Mouse (Mus musculus) liver, embryonic 16.5 days (tissue): ENCODE results near the gene Rnf40. TPM values are rescaled to one million over a fixed set of nuclear protein-coding genes. Genes with fewer than 3 reads are reported as not detected.

Experiments
- ATAC-seq: fragments of 200-750 bp; cut with Nextera tagmentation; 2 replicates; pipeline ENCODE4 v1.8.0; 2017; ENCODE audit warnings: low read depth, mild to moderate bottlenecking, moderate number of reproducible peaks, moderate library complexity
- H3K27ac ChIP-seq: fragments of 300-500 bp; sonication (generic); 2 replicates; pipeline ENCODE4 v1.5.1; 2014; ENCODE audit warnings: mild to moderate bottlenecking, low read length
- H3K27me3 ChIP-seq: fragments of 300-500 bp; sonication (generic); 2 replicates; pipeline ENCODE4 v1.6.1; 2014; ENCODE audit warnings: low read depth, low read length, mixed read lengths; ENCODE audit not compliant: control insufficient read depth, insufficient read depth
- H3K36me3 ChIP-seq: fragments of 300-500 bp; sonication (generic); 2 replicates; pipeline ENCODE4 v1.6.1; 2014; ENCODE audit warnings: mild to moderate bottlenecking; ENCODE audit not compliant: control insufficient read depth, insufficient read depth
- H3K4me1 ChIP-seq: fragments of 300-500 bp; sonication (generic); 2 replicates; pipeline ENCODE4 v1.6.1; 2014; ENCODE audit warnings: low read depth, low read length, mixed read lengths; ENCODE audit not compliant: control insufficient read depth
- H3K4me2 ChIP-seq: fragments of 300-500 bp; sonication (generic); 2 replicates; pipeline ENCODE4 v1.6.1; 2014; ENCODE audit warnings: low read depth, low read length, mixed read lengths
- H3K4me3 ChIP-seq: fragments of 300-500 bp; sonication (generic); 2 replicates; pipeline ENCODE4 v1.5.1; 2014; ENCODE audit warnings: low read depth, mild to moderate bottlenecking, low read length
- H3K9ac ChIP-seq: fragments of 300-500 bp; sonication (generic); 2 replicates; pipeline ENCODE4 v1.6.1; 2014; ENCODE audit warnings: low read depth, low read length
- H3K9me3 ChIP-seq: fragments of 300-500 bp; sonication (generic); replicated peaks from 2 replicates; pipeline ENCODE4 v1.6.1; 2016; ENCODE audit warnings: low read length; ENCODE audit not compliant: control insufficient read depth
- WGBS: fragments of 180-500 bp; shearing (Covaris S2); extraction: QIAGEN DNeasy Blood & Tissue Kit; methylation state at CpG from one replicate; pipeline ENCODE4 v1.1.7; 2014; ENCODE audit not compliant: insufficient replicate concordance; 5-methylcytosine and 5-hydroxymethylcytosine counted together
- polyA plus RNA-seq: library from polyadenylated mRNA; unstranded; fragments of >200 nt; fragmentation: Nextera tagmentation; extraction: Ambion mirVana; gene quantifications from 2 replicates; pipeline ENCODE4 v1.2.1, GENCODE M21; 2015

The Rnf40 gene
- polyA plus RNA-seq, result 17.5 and 18.0 TPM in 2 replicates

DNA sequence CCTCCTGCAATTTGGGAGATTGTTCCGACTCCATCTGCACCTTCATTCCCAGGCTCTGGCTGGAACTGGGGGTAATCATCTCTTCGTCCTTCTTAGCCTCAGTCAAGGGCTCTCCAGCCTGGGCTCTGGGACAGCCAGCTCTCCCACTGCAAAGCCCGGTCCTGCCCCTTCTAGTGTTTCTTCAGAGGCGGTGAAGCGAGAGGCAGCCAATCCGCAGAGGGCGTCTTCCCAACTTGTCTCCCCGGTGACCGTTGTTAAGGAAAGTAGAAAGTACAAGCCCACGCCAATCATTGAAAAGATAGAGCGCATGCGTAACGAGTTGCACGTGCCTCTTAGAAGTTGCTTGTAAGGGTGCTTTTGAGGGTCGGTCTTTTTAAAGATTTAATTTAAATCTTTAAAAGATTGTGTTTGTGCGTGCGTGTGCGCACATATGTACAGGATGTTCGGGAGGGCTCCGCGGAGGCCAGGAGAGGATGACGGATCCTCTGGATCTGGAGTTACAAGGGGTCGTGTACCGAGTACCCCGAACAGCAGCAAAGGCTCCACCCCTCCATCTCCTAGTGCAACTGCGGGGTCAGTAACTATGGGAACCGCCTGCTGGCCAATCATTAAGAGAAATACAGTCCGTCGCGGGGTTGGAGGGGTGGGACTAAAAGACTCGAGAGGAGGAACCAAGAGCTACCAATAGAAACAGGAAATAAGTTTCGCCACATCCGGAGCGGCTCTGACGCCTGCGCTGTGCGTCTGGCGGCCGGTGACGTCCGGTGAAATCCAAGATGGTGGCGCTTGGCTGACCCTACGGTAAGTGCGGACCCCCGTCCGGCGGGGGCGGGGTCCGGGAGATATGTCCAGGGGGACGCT lies at the start of gene Rnf40, which contains the start of gene Ccdc189:
Gene Rnf40 (plus strand): TSS at position 757 of the 861 bp plus-strand sequence.
Gene Ccdc189 (minus strand): TSS at position 585 of the 861 bp plus-strand sequence.
- H3K9ac ChIP-seq, result peak within 1 kb of the TSS; percentile 92
- peak within 1 kb of the TSS; percentile 97 for H3K4me2 ChIP-seq
- WGBS, result under 1% methylated on average over 50 of the region's 50 CpGs
- no peaks in the 10 kb centered on the region for H3K9me3 ChIP-seq
- peak within 1 kb of the TSS; percentile 92 for H3K4me3 ChIP-seq
- H3K27me3 ChIP-seq, result no peaks in the 10 kb centered on the region
- H3K36me3 ChIP-seq, result peaks cover 33% of the 10 kb centered on the region
- peak within 1 kb of the TSS; percentile 72 for H3K27ac ChIP-seq
- peaks cover 38% of the 10 kb centered on the region for H3K4me1 ChIP-seq
- ATAC-seq, result peak; percentile 91

DNA sequence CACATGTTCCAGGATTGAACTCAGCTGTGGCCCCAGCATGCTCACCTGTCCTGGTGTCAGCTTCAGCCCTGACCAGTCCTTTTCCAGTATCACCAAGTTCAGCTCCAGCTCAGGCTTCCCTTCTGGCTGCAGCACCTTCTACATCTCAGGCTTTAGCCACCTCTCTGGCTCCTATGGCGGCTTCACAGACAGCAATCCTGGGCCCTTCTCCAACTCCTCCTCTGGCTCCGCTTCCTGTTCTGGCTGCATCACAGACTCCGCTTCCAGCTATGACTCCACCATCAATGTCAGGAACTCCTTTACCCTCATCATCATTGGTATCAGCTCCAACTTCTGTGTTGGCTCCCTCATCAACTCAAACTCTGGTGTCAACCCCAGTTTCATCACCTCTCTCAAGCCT lies 46.9 kb upstream of the Rnf40 start:
- 96% methylated on average over 3 of the region's 3 CpGs for WGBS
- peaks cover 81% of the 10 kb centered on the region for H3K36me3 ChIP-seq
- no peaks in the 10 kb centered on the region for H3K9me3 ChIP-seq
- H3K4me1 ChIP-seq, result no peaks in the 10 kb centered on the region
- H3K27me3 ChIP-seq, result no peaks in the 10 kb centered on the region
- no peak for ATAC-seq
- H3K9ac ChIP-seq, result no peak overlapping the region
- no peak overlapping the region for H3K27ac ChIP-seq
- no peak overlapping the region for H3K4me3 ChIP-seq
- no peak overlapping the region for H3K4me2 ChIP-seq

DNA sequence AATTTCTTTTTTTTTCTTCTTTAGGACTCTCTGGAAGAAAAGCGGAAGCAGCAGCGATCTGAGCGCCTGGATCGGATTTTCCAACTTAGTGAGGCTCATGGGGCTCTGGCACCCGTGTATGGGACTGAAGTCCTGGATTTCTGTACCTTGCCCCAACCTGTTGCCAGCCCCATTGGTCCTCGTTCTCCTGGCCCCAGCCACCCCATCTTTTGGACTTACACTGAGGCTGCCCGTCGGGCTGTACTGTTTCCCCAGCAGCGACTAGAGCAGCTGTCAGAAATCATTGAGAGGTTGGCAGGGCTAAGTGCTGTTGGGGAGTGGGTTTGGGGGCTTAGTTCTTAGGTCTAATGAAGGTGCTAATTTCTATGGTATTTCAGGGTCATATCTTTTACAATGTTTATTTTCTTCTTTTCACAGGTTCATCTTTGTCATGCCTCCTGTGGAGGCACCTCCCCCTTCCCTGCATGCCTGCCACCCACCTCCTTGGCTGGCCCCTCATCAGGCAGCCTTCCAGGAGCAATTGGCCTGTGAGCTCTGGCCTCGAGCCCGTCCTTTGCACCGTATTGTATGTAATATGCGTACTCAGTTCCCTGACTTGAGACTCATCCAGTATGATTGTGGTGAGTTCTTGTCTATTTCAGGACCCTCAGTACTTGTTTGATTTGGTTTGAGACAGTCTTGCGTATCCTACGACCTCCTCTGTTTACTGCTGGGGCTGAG lies 39.3 kb upstream of the Rnf40 start:
- H3K36me3 ChIP-seq, result peaks cover 65% of the 10 kb centered on the region
- WGBS, result 91% methylated on average over 15 of the region's 15 CpGs
- H3K4me1 ChIP-seq, result no peaks in the 10 kb centered on the region
- no peak overlapping the region for H3K27ac ChIP-seq
- no peak overlapping the region for H3K4me3 ChIP-seq
- ATAC-seq, result no peak
- H3K27me3 ChIP-seq, result no peaks in the 10 kb centered on the region
- no peak overlapping the region for H3K9ac ChIP-seq
- H3K9me3 ChIP-seq, result no peaks in the 10 kb centered on the region
- H3K4me2 ChIP-seq, result no peak overlapping the region

DNA sequence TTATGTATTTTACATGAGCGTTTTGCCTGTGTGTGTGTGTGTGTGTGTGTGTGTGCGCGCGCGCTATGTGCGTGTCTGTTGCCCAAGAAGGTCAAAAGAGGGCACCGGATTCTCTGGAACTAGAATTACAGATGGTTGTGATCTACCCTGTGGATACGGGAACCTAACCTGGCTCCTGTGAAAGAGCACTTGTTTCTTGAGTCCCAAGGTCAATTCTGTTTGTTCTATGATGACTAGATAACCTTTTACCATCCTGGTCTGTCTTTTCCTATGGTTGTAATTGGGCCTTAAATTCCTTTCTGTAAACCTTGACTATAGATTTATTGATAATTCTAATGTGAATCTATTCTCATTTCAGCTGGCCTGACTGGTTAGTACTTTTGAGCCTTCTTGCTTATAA lies 37.0 kb upstream of the Rnf40 start:
- H3K4me1 ChIP-seq, result no peaks in the 10 kb centered on the region
- no peak overlapping the region for H3K27ac ChIP-seq
- WGBS, result 89% methylated on average over 8 of the region's 8 CpGs
- peaks cover 75% of the 10 kb centered on the region for H3K36me3 ChIP-seq
- no peak overlapping the region for H3K4me2 ChIP-seq
- no peak for ATAC-seq
- no peaks in the 10 kb centered on the region for H3K27me3 ChIP-seq
- H3K9ac ChIP-seq, result no peak overlapping the region
- no peaks in the 10 kb centered on the region for H3K9me3 ChIP-seq
- H3K4me3 ChIP-seq, result no peak overlapping the region

DNA sequence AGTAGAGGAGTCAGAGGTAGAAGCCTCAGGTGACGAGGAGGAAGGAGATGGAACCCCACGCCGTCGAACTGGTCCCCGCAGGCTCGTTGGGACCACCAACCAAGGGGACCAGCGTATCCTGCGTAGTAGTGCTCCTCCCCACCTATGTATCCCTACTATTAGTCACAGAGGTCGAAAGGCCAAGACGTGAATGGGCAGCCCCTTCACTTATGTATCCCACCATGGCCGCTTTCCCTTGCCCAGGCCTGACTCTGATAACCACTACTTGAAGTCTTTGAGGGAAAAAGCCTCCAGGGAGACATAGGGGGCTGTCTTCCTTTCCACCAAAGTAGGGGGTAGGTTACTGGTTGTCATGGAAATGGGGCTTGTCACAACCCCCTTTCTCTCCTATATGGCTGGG lies 28.0 kb upstream of the Rnf40 start:
- Histone ChIP-seq H3K27me3 (no peaks in the 10 kb centered on the region), H3K27ac (no peak overlapping the region), H3K36me3 (peaks cover 44% of the 10 kb centered on the region), H3K9me3 (no peaks in the 10 kb centered on the region), H3K4me1 (no peaks in the 10 kb centered on the region), H3K9ac (no peak overlapping the region), H3K4me2 (no peak overlapping the region), H3K4me3 (no peak overlapping the region)
- no peak for ATAC-seq
- WGBS, result 88% methylated on average over 11 of the region's 11 CpGs

DNA sequence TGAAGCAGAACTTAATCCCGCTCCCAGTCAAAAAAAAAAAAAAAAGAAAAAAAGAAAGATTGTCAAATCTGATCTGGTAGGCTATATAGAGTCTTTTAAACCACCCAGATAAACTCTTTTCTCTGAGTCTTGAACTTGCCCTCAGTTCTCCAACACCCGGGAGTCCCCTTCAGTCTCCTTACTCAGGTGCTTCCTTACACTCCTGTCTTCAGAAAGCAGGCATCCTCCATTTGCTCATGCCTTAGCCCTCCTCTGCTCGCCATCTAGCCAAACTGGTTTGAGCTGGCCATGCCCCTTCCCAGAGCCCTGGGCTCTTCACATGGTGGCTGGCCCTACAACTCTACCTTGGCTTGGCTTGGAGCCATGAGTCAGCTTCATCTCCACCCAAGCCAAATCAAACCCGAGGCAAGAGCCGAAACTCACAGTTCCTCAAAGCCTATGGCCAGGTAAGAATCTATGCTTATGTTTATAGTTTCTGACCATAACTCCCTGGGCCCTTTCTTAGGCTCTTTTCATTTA lies 27.2 kb upstream of the Rnf40 start, which contains the start of gene Tmem265:
Gene Tmem265 (plus strand): TSS at position 51 of the 519 bp plus-strand sequence.
- no peak within 1 kb of the TSS for H3K9ac ChIP-seq
- ATAC-seq, result no peak
- 86% methylated on average over 5 of the region's 5 CpGs for WGBS
- H3K9me3 ChIP-seq, result no peaks in the 10 kb centered on the region
- H3K27ac ChIP-seq, result no peak within 1 kb of the TSS
- H3K36me3 ChIP-seq, result peaks cover 42% of the 10 kb centered on the region
- H3K4me3 ChIP-seq, result no peak within 1 kb of the TSS
- no peaks in the 10 kb centered on the region for H3K27me3 ChIP-seq
- no peak within 1 kb of the TSS for H3K4me2 ChIP-seq
- no peaks in the 10 kb centered on the region for H3K4me1 ChIP-seq

DNA sequence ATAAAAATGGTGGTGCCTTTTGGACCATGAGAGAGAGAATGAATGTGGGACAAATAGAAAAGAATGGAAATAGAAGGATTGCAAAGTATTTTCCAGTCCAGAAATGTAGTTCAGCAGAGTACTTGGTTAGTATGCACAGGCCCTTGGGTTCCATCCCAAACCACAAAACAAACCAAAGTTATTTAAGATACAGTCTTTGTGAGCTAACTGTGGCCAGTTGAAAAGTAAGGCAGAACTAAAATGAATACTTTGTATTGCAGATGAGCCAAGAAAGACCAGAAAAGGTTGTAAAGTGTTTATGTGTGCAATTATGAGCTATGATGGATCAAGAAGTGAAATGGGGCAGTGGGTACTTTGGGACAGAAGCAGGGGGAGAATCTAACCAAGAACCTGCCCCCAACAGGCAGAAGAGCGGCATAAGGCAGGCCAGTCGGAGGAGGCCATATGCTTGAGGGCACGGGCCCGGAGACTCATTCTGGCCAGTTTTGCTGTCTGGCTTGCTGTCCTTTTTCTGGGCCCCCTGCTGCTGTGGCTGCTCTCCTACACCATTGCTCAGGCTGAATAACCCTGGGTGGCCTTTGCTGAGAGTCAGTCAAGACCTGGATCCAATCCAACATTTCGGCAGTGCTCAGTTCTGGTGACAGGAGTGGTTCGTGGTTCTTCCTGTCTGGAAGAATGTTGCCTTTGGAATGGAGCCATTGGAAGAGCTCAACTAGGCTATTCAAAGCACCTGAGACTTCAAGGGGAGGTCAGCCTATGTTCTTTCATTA lies 24.0 kb upstream of the Rnf40 start:
- ATAC-seq, result no peak
- Histone ChIP-seq H3K9me3 (no peaks in the 10 kb centered on the region), H3K4me1 (no peaks in the 10 kb centered on the region), H3K4me3 (no peak overlapping the region), H3K9ac (no peak overlapping the region), H3K36me3 (peaks cover 19% of the 10 kb centered on the region), H3K27ac (no peak overlapping the region), H3K4me2 (no peak overlapping the region), H3K27me3 (no peaks in the 10 kb centered on the region)
- 77% methylated on average over 6 of the region's 6 CpGs for WGBS

DNA sequence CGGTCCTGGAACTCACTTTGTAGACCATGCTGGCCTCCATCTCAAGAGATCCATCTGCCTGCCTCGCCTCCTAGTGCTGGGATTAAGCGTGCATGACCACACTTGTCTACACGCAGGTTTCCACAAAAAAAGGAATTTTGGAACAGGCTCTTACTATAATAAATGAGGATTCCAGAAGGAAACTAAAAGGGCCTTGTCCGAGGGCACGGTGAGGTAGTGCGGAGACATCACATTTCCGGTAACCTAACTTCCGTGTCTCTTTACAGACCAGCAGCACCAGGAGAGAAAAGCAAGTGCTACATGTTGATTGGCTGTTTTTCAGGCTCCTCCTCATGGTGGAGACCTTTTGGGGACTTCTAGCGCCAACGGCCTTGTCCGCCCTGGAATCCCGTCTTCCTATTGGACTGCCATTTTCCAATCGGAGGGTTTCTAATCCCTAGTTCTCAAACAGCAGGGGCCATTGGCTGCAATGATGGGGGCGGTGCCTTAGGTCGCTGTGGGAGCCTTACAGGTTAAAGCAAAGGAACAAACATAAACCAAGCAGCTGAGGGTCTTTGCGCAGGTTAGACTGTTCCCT lies 15.6 kb upstream of the Rnf40 start, which contains the start of gene Phkg2:
Gene Phkg2 (plus strand): TSS at position 446 of the 577 bp plus-strand sequence.
- H3K36me3 ChIP-seq, result peaks cover 9% of the 10 kb centered on the region
- no peaks in the 10 kb centered on the region for H3K27me3 ChIP-seq
- WGBS, result under 1% methylated on average over 17 of the region's 17 CpGs
- no peaks in the 10 kb centered on the region for H3K9me3 ChIP-seq
- peak within 1 kb of the TSS; percentile 87 for H3K4me3 ChIP-seq
- peak; percentile 98 for ATAC-seq
- peak within 1 kb of the TSS; percentile 96 for H3K4me2 ChIP-seq
- H3K4me1 ChIP-seq, result peaks cover 17% of the 10 kb centered on the region
- H3K27ac ChIP-seq, result peak within 1 kb of the TSS; percentile 72
- peak within 1 kb of the TSS; percentile 86 for H3K9ac ChIP-seq
